Mouse (Mus musculus) G1E-ER4 (cell line): ENCODE data around the gene Slc1a2. TPM values are rescaled to one million over a fixed set of nuclear protein-coding genes. Genes with fewer than 3 reads are reported as not detected.

ENCODE experiments used
- GATA1 ChIP-seq: IDR thresholded peaks from one replicate; pipeline ENCODE4 v1.8.0; 2012; ENCODE audit warnings: low read length, inconsistent platforms
- polyA plus RNA-seq: library from polyadenylated mRNA; stranded (reverse); fragments of >175 nt; gene quantifications from 2 replicates; pipeline ENCODE4 v1.2.3, GENCODE M21; 2012

The Slc1a2 gene
- not detected in 2 replicates for polyA plus RNA-seq

- no peak for TF ChIP-seq GATA1
Observed at GRCm38 (mm10) chr2:102658163-102658660, at the start of gene Slc1a2. Gene Slc1a2 (plus strand): TSS chr2:102658659.

DNA sequence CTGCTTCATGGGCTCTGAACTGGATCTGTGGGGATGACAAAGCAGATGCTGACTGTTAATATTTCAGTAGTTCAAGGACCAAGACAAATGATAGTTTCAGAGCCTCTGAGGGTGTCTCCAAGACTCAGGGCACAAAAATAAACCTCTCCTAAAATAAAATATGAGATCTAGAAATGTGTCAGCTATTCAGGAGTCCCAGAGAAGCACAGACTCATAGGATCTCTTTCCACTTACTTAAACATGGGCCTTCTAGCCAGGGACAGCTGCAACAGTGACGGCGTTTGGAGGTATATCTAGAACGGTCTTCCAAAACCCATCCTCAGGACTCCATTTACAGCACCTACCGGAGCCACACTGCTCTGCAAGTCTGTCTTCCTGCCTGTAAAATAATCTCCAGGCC is 48.0 kb upstream of the Slc1a2 start:
- no peak for TF ChIP-seq GATA1

DNA sequence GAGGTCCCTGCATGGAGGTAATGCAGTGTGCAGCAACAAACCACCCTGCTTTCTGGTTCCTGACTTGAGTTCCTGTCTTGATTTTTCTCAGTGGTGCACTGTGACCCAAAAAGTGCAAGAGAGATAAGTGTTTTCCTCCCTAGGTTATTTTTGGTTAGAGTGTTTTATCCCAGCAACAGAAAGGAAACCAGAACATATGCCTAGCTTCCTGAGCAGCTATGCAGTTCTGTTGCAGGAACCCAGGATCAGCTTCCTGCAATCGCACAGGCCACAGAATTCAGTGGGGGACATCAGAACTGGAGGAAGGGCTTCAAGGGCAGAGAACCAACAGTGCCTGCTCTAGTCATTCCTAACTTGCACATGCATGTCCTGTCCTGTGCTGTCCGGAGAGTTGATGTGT is 41.8 kb upstream of the Slc1a2 start:
- no peak for TF ChIP-seq GATA1

DNA sequence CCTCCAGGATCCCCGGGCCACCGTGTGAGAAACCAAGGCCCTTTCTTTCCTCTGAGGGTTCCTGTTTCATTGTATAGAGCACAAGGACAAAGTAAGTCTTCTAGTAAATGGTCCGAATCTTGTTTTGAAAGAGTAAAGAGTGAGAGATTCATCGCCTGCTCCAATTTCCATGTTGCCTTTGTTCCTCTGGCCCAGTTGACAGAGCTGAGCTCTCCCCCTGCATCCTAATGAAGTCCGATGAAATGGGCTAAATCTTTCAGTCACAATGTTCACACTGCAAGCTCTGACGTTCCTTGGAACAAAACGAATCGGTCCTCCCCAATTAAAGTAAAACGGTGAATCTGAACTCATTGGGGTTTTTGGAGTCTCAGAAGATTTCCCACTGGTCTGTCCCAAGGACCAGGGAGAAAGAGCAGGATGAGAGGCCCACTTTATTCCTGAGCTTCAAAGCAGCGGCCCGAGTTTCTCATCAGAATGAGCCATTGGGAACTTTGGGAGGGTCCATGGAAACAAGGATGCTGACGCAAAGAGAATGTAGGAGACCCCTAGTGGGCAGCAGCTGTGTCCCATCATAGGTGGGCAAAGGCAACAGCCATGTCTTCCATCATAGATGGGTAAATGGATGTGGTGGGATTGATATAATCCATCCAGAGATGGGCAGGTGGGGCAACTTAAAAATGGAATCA is 37.6 kb upstream of the Slc1a2 start:
- no peak for TF ChIP-seq GATA1

DNA sequence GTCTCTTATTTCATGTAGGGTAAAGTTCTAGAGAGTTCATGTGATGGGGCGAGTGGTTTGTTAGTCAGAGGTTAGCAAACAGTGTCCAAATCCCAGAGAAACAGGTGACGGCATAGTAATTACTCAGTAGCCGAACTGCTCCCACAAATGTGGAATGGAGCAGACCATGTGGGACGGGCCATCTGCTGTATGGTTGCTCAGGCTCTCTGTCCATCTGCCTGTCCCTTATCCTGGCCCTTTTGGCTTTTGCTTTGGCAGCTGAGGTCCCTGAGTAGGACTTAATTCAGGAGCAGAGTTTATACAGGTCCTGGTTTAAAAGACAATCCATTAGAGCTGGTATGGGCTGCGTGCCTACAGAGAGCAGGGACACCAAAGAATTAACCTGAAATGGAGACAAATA is 36.3 kb upstream of the Slc1a2 start:
- no peak for TF ChIP-seq GATA1

- no peak for TF ChIP-seq GATA1
Observed at GRCm38 (mm10) chr2:102622943-102623342, 35.5 kb upstream of the Slc1a2 start.

GRCm38 (mm10) chr2:102624538-102624937 is 33.9 kb upstream of the Slc1a2 start:
- TF ChIP-seq GATA1, result no peak

GRCm38 (mm10) chr2:102632361-102632760 is 26.1 kb upstream of the Slc1a2 start:
- no peak for TF ChIP-seq GATA1

GRCm38 (mm10) chr2:102634010-102634409 is 24.4 kb upstream of the Slc1a2 start:
- no peak for TF ChIP-seq GATA1

GRCm38 (mm10) chr2:102635523-102636060 is 22.9 kb upstream of the Slc1a2 start:
- TF ChIP-seq GATA1, result no peak

DNA sequence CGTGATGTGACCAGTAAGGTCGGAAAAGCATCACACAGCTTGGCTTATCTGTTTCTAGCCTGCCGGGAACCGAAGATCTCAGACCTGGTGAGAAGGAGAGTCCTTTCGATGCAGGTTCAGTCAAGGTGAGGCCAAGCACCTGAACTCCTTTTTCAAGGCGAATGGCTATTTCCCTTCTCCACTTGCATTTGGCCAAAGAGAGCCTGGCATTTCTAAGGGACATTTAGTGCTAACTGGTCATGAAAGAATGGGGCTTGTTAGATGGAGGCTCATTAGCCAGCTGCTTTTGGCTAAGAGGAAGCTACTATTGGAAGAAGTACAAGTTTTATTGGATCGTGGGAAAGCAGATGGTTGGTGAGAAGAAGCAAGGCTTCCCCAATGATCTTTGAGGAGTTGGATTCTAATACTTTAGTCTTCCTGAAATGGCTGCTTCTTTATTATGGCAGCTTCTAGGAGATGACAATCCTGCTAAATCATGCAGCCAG is 22.3 kb upstream of the Slc1a2 start:
- no peak for TF ChIP-seq GATA1

DNA sequence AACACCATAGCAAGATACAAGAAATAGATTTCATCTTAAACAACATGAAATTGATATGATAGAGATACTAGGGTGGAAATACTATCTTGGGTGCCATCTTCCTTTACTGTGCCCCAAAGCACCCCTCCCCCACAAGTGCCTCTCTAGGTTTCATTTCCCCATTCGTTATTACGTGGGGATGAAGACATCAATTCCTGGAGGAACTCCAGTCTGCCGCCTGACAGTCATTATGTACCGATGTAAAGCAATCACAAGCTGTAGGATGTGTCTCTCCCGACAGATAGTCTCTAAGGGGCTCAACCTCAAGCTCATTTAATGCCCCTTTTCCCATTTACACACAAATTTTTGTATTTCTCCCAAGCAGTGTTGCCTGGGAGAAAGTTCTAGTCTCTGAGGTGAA is 20.3 kb upstream of the Slc1a2 start:
- TF ChIP-seq GATA1, result no peak

DNA sequence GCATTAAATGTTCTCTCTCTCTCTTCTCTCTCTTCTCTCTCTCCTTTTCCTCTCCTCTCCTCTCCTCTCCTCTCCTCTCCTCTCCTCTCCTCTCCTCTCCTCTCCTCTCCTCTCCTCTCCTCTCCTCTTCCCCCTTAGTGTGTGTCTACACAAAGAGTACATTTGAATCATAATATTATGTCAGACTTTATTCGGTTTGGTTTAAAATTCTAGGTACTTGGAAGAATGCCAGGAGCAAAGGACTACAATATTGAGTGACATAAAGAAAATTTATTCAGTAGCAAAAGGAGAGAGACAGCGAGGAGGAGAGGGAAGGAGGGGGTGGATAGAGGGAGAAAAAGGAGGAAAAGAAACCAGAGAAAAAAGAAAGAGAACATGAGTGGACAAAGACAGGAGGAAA is 19.8 kb upstream of the Slc1a2 start:
- TF ChIP-seq GATA1, result no peak

DNA sequence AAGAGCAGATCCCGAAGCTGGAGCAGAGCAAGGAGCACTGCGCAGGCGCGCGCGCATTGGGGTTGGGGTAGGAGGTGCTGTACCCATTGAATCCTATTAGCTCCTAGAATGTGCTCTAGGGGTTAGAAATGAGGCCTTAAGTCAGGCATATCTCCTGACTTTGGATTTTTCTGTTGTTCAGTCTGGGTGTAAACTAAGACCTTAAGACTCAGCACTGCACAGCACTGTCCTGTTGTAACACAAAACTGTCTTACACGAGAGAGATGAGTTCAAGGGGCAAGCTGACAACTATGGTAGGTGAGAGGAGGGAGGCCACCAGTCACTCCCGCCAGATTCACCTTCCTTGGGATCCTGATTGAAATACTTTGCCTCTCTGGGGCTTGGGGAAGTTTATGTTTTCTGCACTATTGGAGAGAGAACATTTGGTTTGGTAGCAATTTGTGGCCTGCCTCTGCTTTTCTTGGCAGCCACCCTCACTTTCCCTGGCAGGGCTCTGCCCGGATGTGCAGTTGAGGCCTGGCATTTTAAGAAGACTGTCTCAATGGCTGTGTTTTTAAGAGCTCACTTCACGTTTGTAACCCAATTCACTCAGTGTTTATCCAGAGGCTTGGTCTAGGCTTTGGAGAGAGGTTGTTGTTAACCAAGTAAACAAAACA is 9.5 kb upstream of the Slc1a2 start:
- TF ChIP-seq GATA1, result no peak

- no peak for TF ChIP-seq GATA1
Observed at GRCm38 (mm10) chr2:102650322-102650721, 8.1 kb upstream of the Slc1a2 start.

GRCm38 (mm10) chr2:102655966-102656725 is 2.3 kb upstream of the Slc1a2 start:
- TF ChIP-seq GATA1, result no peak
